Mouse (Mus musculus) olfactory bulb, adult 2 months (tissue): Measurements from ENCODE around the gene Stx2. TPM values are rescaled to one million over a fixed set of nuclear protein-coding genes. Genes with fewer than 3 reads are reported as not detected.

Experiments used
- H3K27ac ChIP-seq: fragments of 200-500 bp; 2 replicates; pipeline ENCODE4 v1.5.1; 2012; ENCODE audit warnings: low read depth, low read length; ENCODE audit not compliant: insufficient read depth
- H3K4me1 ChIP-seq: fragments of 200-500 bp; 2 replicates; pipeline ENCODE4 v1.6.1; 2012; ENCODE audit warnings: low read length; ENCODE audit not compliant: control insufficient read depth, insufficient read depth
- H3K4me3 ChIP-seq: fragments of 200-500 bp; 2 replicates; pipeline ENCODE4 v1.5.1; 2012; ENCODE audit warnings: mild to moderate bottlenecking, low read depth, low read length, moderate library complexity; ENCODE audit not compliant: insufficient read depth
- CTCF ChIP-seq: fragments of 200-500 bp; IDR thresholded peaks from 2 replicates; pipeline ENCODE4 v1.5.1; 2012; ENCODE audit warnings: low read depth, mild to moderate bottlenecking, low read length, moderate library complexity; ENCODE audit not compliant: insufficient read depth
- POLR2A ChIP-seq: fragments of 200-500 bp; IDR thresholded peaks from 2 replicates; pipeline ENCODE4 v1.6.1; 2012; ENCODE audit warnings: mild to moderate bottlenecking, low read depth, low read length, moderate library complexity; ENCODE audit not compliant: insufficient read depth
- WGBS: fragments of 180-500 bp; shearing (Covaris S2); methylation state at CpG from one replicate; pipeline ENCODE4 v1.1.7; 2018; 5-methylcytosine and 5-hydroxymethylcytosine counted together
- polyA plus RNA-seq: library from polyadenylated mRNA; stranded (reverse); fragments of >200 nt; gene quantifications from 2 replicates; pipeline ENCODE4 v1.2.4, GENCODE M21; 2012; ENCODE audit warnings: low replicate concordance; ENCODE audit not compliant: missing spikeins, insufficient read depth, insufficient read length

Gene Stx2
- polyA plus RNA-seq, 1 experiment, result not detected

GRCm38 (mm10) chr5:128947093-128947492 is 61.3 kb downstream of the Stx2 start:
- TF ChIP-seq CTCF (peak; percentile 67), POLR2A (no peak)
- H3K4me1 ChIP-seq, result peaks cover 24% of the 10 kb centered on the region
- 75% methylated on average over 5 of the region's 5 CpGs for WGBS
- H3K4me3 ChIP-seq, result no peak overlapping the region
- no peak overlapping the region for H3K27ac ChIP-seq

- Histone ChIP-seq H3K27ac (no peak overlapping the region), H3K4me3 (no peak overlapping the region), H3K4me1 (peaks cover 12% of the 10 kb centered on the region)
- TF ChIP-seq POLR2A (no peak), CTCF (no peak)
- 79% methylated on average over 10 of the region's 10 CpGs for WGBS
Measured at GRCm38 (mm10) chr5:128940436-128940835, 67.9 kb downstream of the Stx2 start.

GRCm38 (mm10) chr5:128935359-128935899 is 72.9 kb downstream of the Stx2 start:
- peaks cover 14% of the 10 kb centered on the region for H3K4me1 ChIP-seq
- WGBS, result 56% methylated on average over 6 of the region's 6 CpGs
- no peak overlapping the region for H3K27ac ChIP-seq
- no peak overlapping the region for H3K4me3 ChIP-seq
- TF ChIP-seq CTCF (no peak), POLR2A (no peak)

Other genes with a start within 250 kb of the Stx2 start
- not detected in 2 replicates for gene Rimbp2, start 55.1 kb downstream of the Stx2 start, polyA plus RNA-seq
- gene Ran, start 11.5 kb upstream of the Stx2 start, polyA plus RNA-seq, result not detected in 2 replicates
- not detected in 2 replicates for gene Adgrd1, start 88.2 kb upstream of the Stx2 start, polyA plus RNA-seq